Mouse (Mus musculus) embryonic facial prominence, embryonic 15.5 days (tissue): Measurements from ENCODE around the gene Ap3b1. TPM values are rescaled to one million over a fixed set of nuclear protein-coding genes. Genes with fewer than 3 reads are reported as not detected.
A peak's percentile ranks its signal among the peaks of the same experiment; 100 is the strongest.
"Not testable (repeated sequence)": the region's sequence is repeated elsewhere in the genome, so short reads cannot be mapped to it uniquely, and the experiment has no call there.

Source experiments
- ATAC-seq: fragments of 200-750 bp; cut with Nextera tagmentation; 2 replicates; pipeline ENCODE4 v1.8.0; 2017; ENCODE audit warnings: low read depth, moderate TSS enrichment; ENCODE audit not compliant: insufficient number of reproducible peaks, low FRiP score, low TSS enrichment
- H3K27ac ChIP-seq: fragments of 300-500 bp; sonication (generic); replicated peaks from 2 replicates; pipeline ENCODE4 v1.5.1; 2015; ENCODE audit warnings: mild to moderate bottlenecking, inconsistent platforms
- H3K27me3 ChIP-seq: fragments of 300-500 bp; sonication (generic); 2 replicates; pipeline ENCODE4 v1.6.1; 2015; ENCODE audit warnings: inconsistent platforms
- H3K36me3 ChIP-seq: fragments of 300-500 bp; sonication (generic); 2 replicates; pipeline ENCODE4 v1.6.1; 2015; ENCODE audit warnings: mild to moderate bottlenecking, inconsistent platforms
- H3K4me1 ChIP-seq: fragments of 300-500 bp; sonication (generic); 2 replicates; pipeline ENCODE4 v1.6.1; 2015; ENCODE audit warnings: inconsistent platforms
- H3K4me2 ChIP-seq: fragments of 300-500 bp; sonication (generic); replicated peaks from 2 replicates; pipeline ENCODE4 v1.6.1; 2015; ENCODE audit warnings: mild to moderate bottlenecking, inconsistent platforms
- H3K4me3 ChIP-seq: fragments of 300-500 bp; sonication (generic); replicated peaks from 2 replicates; pipeline ENCODE4 v1.5.1; 2015; ENCODE audit warnings: mild to moderate bottlenecking, inconsistent platforms
- H3K9ac ChIP-seq: fragments of 300-500 bp; sonication (generic); 2 replicates; pipeline ENCODE4 v1.6.1; 2015; ENCODE audit warnings: inconsistent platforms
- H3K9me3 ChIP-seq: fragments of 300-500 bp; sonication (generic); replicated peaks from 2 replicates; pipeline ENCODE4 v1.6.1; 2016; ENCODE audit warnings: inconsistent platforms
- WGBS: fragments of 180-500 bp; shearing (Covaris S2); methylation state at CpG from one replicate; pipeline ENCODE4 v1.1.7; 2015; 5-methylcytosine and 5-hydroxymethylcytosine counted together
- polyA plus RNA-seq: library from polyadenylated mRNA; unstranded; fragments of >200 nt; fragmentation: Nextera tagmentation; extraction: Ambion mirVana; gene quantifications from 2 replicates; pipeline ENCODE4 v1.2.1, GENCODE M21; 2015

Gene Ap3b1
- 42.8 and 43.8 TPM in 2 replicates for polyA plus RNA-seq

DNA sequence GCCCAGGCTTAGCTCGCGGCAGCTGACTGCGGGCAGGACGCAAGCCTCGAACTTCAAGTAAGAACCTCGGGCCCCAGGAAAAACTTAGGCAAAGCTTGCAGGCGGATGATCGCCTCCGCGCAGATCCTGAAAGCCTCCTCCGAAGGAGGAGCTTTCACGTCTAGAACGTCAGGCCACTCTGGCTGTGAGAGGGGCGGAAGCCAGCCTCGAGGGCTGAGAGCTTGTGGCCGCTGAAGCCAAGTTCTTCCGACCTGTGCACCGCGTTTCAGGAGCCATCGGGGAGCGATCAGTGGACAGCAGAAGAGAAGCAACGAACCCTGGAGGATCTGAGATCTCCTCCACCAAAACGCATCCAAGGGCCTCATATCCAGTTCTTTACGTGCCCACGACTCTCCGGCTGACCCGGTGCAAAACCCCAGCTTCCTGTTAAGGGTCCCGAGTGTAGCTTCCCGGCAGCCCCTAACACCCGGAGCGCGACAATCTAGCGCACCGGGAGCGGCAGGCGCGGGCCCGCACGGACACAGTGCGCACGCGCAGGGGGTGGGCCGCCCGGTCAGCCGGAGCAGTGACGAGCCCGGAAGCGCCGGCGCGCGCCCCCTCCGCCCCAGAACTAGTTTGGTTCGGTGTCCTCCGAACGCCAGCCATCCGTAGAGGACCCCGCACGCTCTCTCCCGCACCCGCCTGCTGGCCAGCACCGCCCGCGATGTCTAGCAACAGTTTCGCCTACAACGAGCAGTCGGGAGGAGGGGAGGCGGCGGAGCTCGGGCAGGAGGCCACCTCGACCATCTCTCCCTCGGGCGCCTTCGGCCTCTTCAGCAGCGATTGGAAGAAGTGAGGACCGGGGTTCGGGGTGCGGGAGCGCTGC, at the start of gene Ap3b1:
Ap3b1 (plus strand) TSS at position 560 of the 865 bp plus-strand sequence.
- ATAC-seq, result peak; percentile 96

DNA sequence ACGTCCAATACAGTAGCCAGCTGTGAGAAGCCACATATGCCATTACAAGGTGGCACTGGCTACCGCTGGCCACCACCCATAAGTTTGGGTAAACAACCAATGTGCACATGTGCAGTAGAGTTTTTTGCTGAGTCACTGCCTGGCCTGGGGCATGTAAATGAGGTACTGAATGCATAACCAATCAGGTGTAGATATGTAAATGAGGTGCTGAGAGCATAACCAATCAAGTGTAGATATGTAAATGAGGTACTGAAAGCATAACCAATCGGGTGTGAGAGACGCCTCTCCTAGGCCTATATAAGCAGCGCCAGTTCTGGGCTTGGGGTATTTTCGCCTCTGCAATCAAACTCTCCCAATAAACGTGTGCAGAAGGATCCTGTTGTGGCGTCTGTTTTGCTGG, 45.9 kb upstream of the Ap3b1 start:
- H3K4me3 ChIP-seq, H3K4me1 ChIP-seq, H3K4me2 ChIP-seq, H3K27me3 ChIP-seq, H3K27ac ChIP-seq, H3K9me3 ChIP-seq, ATAC-seq, H3K9ac ChIP-seq, H3K36me3 ChIP-seq: not testable (repeated sequence)
- 88% methylated on average over 8 of the region's 8 CpGs for WGBS

More for the DNA sequence above, at the start of gene Ap3b1:
- Histone ChIP-seq H3K27ac (peak within 1 kb of the TSS; percentile 95), H3K36me3 (no peaks in the 10 kb centered on the region), H3K9ac (peak within 1 kb of the TSS; percentile 74), H3K9me3 (no peaks in the 10 kb centered on the region), H3K27me3 (no peaks in the 10 kb centered on the region), H3K4me1 (peaks cover 15% of the 10 kb centered on the region), H3K4me2 (peak within 1 kb of the TSS; percentile 88), H3K4me3 (peak within 1 kb of the TSS; percentile 94)
- under 1% methylated on average over 79 of the region's 79 CpGs for WGBS

DNA sequence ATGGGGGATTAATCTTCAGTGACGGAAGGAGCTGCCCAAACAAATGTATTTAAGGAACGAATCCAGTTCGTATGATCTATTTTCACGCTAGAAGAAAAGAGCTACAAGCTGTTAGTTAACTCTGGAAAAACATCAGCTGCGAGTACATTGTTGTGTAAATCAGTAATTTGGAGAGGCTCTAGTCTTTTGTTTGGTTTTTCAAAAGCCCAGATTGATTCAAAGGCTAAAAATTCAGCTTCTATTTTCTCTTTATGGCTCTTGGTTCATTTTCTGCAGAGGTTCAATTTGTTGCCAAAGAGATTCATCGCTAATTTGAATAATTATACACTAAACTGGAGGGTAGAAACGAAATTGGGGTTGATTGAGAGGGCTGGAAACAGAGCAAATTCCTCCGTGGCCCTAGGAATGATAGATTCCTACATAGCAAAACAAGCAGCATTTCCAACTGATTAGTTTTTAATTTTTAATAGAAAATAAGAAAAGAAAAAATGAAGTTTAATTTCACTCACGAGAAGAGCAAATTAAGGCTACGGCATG, 41.7 kb upstream of the Ap3b1 start:
- H3K9ac ChIP-seq, result no peak overlapping the region
- H3K4me1 ChIP-seq, result no peaks in the 10 kb centered on the region
- H3K4me3 ChIP-seq, result no peak overlapping the region
- no peaks in the 10 kb centered on the region for H3K27me3 ChIP-seq
- no peaks in the 10 kb centered on the region for H3K9me3 ChIP-seq
- ATAC-seq, result no peak
- H3K27ac ChIP-seq, result no peak overlapping the region
- H3K4me2 ChIP-seq, result no peak overlapping the region
- H3K36me3 ChIP-seq, result no peaks in the 10 kb centered on the region
- 75% methylated on average over 10 of the region's 10 CpGs for WGBS

DNA sequence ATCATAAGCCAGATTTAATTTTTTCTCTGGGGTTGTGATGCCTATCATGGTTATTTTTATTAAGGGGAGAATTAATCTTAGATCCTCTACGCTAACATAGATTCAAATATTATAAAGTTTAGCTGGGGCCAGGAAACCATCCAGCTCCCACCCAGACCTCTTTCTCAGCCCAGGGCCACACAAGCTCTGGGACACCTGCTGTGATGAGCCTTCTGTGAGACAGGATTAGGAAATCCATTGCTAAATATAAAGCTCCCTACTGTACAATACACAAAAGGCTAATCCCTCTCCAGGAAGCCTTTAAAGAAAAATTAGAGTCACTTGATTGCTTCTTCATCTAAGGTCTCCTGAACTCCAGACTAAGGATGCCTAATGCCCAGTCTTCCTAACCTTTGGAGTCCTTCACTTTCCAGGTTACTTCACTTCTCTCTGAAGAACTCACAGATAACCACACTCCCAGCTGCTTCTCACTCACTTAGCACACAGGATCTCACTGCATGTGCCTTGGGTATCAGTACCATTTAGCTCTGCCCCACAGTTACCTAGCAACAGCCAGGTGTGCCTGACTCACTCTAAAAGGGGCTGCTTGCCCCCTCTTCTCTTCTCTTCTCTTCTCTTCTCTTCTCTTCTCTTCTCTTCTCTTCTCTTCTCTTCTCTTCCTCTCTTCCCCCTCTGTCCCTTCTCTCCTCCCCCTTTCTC, 37.5 kb upstream of the Ap3b1 start:
- no peaks in the 10 kb centered on the region for H3K9me3 ChIP-seq

DNA sequence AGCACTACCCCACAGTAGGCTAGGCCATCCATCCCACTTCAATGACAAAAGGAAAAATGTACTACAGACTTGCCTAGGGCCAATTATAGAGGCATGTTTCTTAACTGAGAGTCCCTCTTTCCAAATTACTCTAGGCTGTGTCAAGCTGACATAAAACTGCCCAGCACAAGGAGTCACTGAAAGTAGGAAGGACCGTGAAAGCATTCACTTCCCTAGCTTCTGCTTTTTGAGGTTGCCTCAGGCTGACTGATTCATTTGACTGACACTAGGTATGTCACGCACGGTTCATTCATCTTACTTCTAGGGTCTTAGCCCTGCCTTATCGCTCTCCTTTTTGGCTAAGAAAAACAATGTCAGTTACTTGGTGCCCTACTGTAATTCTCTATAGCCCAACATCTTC, 36.3 kb upstream of the Ap3b1 start:
- Histone ChIP-seq H3K4me1 (no peaks in the 10 kb centered on the region), H3K9ac (no peak overlapping the region), H3K4me3 (no peak overlapping the region), H3K36me3 (no peaks in the 10 kb centered on the region), H3K9me3 (no peaks in the 10 kb centered on the region), H3K27ac (no peak overlapping the region), H3K4me2 (no peak overlapping the region), H3K27me3 (no peaks in the 10 kb centered on the region)
- 75% methylated on average over 4 of the region's 4 CpGs for WGBS
- ATAC-seq, result no peak

More for the DNA sequence above, 37.5 kb upstream of the Ap3b1 start:
- H3K27me3 ChIP-seq, result no peaks in the 10 kb centered on the region
- H3K36me3 ChIP-seq, result no peaks in the 10 kb centered on the region
- ATAC-seq, result no peak
- H3K4me3 ChIP-seq, result no peak overlapping the region
- H3K9ac ChIP-seq, result no peak overlapping the region
- no peak overlapping the region for H3K27ac ChIP-seq
- H3K4me1 ChIP-seq, result no peaks in the 10 kb centered on the region
- H3K4me2 ChIP-seq, result no peak overlapping the region
- 76% methylated on average over 1 of the region's 1 CpGs for WGBS

DNA sequence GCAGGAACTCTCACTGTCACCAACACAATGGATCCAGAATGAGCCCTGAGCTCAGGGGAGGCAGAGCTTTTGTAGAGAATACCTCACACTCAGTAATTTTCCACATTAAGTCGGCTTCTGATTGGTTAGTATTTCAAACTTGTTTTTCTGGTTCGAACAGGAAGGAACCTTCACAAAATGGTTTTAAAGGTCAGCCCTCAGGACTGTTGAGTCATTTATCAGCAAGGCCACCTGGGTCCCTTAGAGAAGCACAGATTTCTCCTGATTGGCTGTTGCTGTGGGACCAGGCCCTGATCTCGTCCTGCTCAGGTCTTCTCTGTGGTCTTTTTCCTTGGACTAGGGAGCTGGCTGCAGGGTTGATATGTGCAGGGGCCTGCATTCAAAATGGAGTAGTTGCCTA, 30.7 kb upstream of the Ap3b1 start:
- no peaks in the 10 kb centered on the region for H3K27me3 ChIP-seq
- no peak overlapping the region for H3K4me3 ChIP-seq
- no peak overlapping the region for H3K4me2 ChIP-seq
- no peaks in the 10 kb centered on the region for H3K9me3 ChIP-seq
- no peak for ATAC-seq
- 57% methylated on average over 3 of the region's 3 CpGs for WGBS
- H3K4me1 ChIP-seq, result no peaks in the 10 kb centered on the region
- no peaks in the 10 kb centered on the region for H3K36me3 ChIP-seq
- no peak overlapping the region; the same call in 1 of the 2 replicates for H3K27ac ChIP-seq
- no peak overlapping the region for H3K9ac ChIP-seq

DNA sequence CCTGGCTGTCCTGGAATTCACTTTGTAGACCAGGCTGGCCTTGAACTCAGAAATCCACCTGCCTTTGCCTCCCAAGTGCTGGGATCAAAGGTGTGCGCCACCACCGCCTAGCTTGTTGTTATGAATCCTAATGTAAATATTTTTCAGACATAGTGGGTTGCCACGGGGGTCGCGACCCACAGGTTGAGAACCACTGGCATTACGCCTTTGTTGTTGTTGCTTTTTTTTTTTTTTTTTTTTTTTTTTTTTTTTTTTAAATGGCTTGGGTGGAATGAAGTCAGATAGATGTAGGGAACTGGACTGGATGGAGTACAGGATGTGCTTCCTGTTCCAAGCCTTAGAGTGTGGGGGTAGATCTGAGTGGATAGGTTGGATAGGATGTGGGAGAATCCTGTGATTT, 29.8 kb upstream of the Ap3b1 start:
- H3K4me3 ChIP-seq, H3K27me3 ChIP-seq, H3K4me1 ChIP-seq, H3K36me3 ChIP-seq, H3K9me3 ChIP-seq, H3K27ac ChIP-seq, H3K9ac ChIP-seq, H3K4me2 ChIP-seq, ATAC-seq: not testable (repeated sequence)
- WGBS, result 87% methylated on average over 6 of the region's 6 CpGs

DNA sequence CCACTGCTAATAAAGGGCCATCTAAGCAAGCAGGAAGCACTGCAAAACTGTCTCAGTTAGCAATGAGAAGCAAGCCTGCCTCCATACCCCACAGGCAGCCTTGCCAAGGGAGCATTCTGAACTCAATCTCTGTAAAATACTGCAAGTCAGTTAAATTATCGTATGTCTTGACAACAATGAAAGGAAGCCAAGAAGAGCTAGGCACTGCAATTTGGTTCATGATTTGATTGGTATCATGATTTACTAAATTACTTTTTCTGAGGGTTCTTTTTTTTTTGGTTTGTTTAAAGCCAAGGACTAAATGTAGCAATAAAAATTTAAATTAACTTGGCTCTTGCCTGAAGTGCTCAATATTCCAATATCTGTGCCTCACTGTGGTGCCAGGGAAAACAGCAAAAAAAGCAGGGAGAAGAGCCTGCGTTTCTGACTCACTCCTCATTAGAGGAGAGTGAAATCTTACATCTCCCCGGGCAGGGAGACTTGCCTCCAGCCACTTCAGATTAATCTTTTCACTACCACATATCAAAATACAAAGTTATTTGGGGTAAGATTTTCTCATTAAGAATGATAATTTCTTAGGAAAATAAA, 28.3 kb upstream of the Ap3b1 start:
- Histone ChIP-seq H3K4me1 (no peaks in the 10 kb centered on the region), H3K27ac (no peak overlapping the region), H3K9me3 (no peaks in the 10 kb centered on the region), H3K27me3 (no peaks in the 10 kb centered on the region), H3K4me3 (no peak overlapping the region), H3K4me2 (no peak overlapping the region), H3K9ac (no peak overlapping the region), H3K36me3 (no peaks in the 10 kb centered on the region)
- 35% methylated on average over 3 of the region's 3 CpGs for WGBS
- ATAC-seq, result no peak

DNA sequence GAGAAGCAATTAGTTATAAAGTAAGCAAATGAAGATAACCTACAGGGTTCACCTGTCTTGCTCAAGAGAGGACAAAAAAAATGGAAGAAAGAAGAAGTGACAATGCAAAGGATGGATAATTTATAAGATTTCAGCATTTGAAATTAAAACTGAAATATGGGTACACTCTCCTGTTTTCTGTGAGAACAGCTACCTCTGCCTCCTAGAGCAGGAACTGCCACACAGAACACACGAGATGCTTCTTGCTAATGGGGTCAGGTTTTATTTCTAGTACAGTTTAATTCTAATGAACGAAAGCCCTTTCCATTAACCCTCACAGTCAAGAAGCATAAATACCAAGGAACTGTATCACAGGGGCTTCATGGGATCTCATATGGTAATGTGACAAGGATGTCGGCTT, 20.4 kb upstream of the Ap3b1 start:
- 72% methylated on average over 3 of the region's 3 CpGs for WGBS
- no peaks in the 10 kb centered on the region for H3K36me3 ChIP-seq
- H3K4me3 ChIP-seq, result no peak overlapping the region
- no peak overlapping the region for H3K27ac ChIP-seq
- no peaks in the 10 kb centered on the region for H3K4me1 ChIP-seq
- no peaks in the 10 kb centered on the region for H3K9me3 ChIP-seq
- no peak for ATAC-seq
- H3K27me3 ChIP-seq, result no peaks in the 10 kb centered on the region
- H3K4me2 ChIP-seq, result no peak overlapping the region
- H3K9ac ChIP-seq, result no peak overlapping the region

DNA sequence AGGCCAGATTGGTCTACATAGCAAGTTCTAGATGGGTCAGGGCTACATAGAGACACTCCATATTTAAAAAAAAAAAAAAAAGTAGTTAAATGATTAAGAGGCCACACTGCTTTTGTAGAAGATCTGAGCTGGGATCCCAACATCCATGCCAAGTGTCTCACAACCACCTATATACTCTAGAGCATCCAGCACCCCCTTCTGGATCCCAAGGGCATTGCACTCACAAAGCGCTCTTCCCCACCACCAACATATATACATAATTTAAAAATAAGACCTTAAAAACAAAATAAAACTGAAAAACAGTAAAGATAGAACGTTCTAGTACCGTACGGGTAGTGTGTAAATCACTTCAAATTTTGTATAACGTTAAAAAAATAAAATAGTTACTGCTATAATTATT, 15.6 kb upstream of the Ap3b1 start:
- Histone ChIP-seq H3K9ac (no peak overlapping the region), H3K27me3 (no peaks in the 10 kb centered on the region), H3K27ac (no peak overlapping the region), H3K4me1 (no peaks in the 10 kb centered on the region), H3K4me2 (no peak overlapping the region), H3K36me3 (no peaks in the 10 kb centered on the region), H3K9me3 (no peaks in the 10 kb centered on the region), H3K4me3 (no peak overlapping the region)
- ATAC-seq, result no peak
- WGBS, result 91% methylated on average over 5 of the region's 5 CpGs

DNA sequence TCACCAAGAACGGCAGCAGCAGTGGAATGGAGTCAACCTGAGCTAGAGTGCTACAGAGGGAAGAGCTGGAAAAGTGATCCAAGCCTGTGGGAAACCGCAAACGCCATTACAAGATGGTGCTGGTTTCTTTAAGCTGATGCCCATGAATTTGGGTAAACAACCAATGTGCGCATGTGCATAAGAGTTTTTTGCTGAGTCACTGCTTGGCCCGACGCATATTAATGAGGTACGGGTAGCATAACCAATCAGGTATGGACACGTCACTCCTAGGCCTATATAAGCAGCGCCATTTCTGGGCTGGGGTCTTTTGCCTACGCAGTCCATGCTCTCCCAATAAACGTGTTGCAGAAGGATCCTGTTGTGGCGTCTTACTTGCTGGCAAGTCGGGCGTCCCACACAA, 14.2 kb upstream of the Ap3b1 start:
- H3K4me2 ChIP-seq, H3K4me3 ChIP-seq, H3K9ac ChIP-seq, H3K9me3 ChIP-seq, H3K27ac ChIP-seq, H3K4me1 ChIP-seq, H3K27me3 ChIP-seq, ATAC-seq, H3K36me3 ChIP-seq: not testable (repeated sequence)
- 95% methylated on average over 14 of the region's 14 CpGs for WGBS
